Mouse (Mus musculus): ENCODE measurements around the gene Dpp4.

Gene Dpp4

DNA sequence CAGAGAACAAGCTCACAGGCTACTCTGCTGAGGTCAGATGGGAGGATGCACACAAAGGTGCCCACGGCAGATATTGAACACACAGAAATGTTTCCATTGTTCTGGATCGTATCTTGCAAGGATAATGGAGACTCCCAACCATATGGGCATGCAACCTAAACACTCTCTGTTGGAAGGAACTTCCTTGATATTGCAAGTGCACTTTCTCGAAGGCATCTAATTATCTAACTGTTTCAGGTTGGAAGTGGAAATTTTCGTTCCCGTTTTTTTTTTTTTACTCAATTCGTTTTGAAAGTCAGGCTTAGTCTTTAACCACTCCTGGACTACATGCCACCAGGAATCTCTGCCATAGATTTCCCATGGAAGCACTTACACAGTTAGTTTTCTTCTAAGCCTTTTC lies 51.2 kb downstream of the Dpp4 start:
- no peak for DNase-seq (ENCODE audit: low spot score in 2 of 2)

DNA sequence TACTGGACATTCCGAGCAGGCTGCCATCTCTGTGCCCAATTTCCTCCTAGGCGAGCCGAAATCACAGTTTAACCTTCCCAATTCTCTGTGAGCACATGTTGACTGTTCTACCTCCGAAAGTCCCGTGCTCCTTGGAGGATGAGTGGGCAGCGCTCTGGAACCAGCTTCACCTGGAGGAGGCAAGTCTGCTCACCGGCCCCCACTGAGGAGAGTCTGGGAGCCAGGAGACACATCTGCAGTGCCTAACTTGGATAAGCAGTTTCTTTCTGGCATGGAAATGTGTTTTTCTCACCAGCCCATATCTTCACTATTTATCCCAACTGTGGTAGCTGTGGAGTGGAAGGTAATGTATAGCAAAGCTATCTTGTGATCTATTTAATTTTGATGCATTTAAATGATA lies 54.8 kb downstream of the Dpp4 start:
- no peak for DNase-seq (ENCODE audit: low spot score in 2 of 2)

GRCm38 (mm10) chr2:62356606-62357005 lies 55.4 kb downstream of the Dpp4 start:
- DNase-seq (ENCODE audit: low spot score in 2 of 2): no peak

DNA sequence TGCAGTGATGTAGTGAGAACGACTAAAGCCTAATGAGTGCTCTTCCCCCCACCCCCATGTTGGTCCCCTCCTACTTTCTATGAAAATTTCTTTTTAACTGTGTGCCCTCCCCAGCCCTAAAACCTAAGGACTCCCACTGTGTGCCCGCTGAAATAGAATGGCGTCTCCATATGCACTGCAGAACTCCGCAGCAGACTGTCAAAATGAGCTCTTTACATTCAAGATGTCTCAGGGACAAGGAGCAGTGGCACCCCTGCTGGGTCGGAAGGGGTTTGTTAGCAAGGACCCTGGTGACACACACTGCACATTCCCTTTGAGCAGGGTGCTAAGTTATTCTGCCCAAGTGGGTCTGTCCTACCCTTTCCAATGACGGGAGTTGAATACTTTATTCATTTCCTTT lies 56.3 kb downstream of the Dpp4 start:
- no peak for DNase-seq (ENCODE audit: low spot score in 2 of 2)

DNA sequence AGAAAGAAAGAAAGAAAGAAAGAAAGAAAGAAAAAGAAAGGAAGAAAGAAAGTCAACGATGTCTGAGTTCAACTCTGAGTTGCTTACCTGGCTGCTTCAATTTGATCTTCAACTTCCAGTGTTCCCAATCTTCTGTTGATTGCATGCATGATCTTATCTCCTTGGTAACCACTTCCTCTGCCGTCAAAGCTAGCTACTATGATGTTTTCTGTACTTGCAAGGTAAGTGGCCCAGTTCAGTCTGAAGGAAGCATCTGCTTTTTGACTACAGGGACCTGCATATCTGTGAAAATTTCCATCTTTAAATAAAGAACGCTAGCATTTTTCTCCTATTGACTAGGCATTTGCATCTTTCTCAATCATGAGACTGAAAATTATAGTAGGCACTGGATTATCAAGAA lies 60.0 kb downstream of the Dpp4 start:
- DNase-seq (ENCODE audit: low spot score in 2 of 2): no peak

GRCm38 (mm10) chr2:62347762-62348161 lies 64.3 kb downstream of the Dpp4 start:
- DNase-seq (ENCODE audit: low spot score in 2 of 2): no peak

GRCm38 (mm10) chr2:62346771-62347170 lies 65.3 kb downstream of the Dpp4 start:
- no peak for DNase-seq (ENCODE audit: low spot score in 2 of 2)

- DNase-seq (ENCODE audit: low spot score in 2 of 2): no peak
Measured at GRCm38 (mm10) chr2:62344367-62344766, 67.7 kb downstream of the Dpp4 start.

DNA sequence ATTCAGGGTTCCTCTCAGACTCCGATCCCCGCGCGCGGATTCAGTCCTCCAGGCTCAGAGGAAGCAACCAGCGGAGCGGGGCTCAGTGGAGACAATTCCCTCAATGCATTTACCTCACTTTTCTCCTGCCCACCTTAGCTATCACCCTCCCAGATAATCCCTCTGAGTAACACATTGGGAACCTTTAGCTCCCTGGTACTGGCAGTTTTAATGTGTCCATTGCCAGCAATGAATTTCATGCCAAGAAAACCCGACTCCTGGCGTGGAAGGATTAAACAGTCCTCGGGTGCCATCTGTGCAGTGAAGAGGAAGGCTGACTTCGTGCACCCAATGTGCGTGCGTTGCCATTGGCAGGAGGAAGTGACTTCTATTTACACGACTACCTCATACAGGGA lies 70.3 kb downstream of the Dpp4 start:
- DNase-seq (ENCODE audit: low spot score in 2 of 2): no peak

DNA sequence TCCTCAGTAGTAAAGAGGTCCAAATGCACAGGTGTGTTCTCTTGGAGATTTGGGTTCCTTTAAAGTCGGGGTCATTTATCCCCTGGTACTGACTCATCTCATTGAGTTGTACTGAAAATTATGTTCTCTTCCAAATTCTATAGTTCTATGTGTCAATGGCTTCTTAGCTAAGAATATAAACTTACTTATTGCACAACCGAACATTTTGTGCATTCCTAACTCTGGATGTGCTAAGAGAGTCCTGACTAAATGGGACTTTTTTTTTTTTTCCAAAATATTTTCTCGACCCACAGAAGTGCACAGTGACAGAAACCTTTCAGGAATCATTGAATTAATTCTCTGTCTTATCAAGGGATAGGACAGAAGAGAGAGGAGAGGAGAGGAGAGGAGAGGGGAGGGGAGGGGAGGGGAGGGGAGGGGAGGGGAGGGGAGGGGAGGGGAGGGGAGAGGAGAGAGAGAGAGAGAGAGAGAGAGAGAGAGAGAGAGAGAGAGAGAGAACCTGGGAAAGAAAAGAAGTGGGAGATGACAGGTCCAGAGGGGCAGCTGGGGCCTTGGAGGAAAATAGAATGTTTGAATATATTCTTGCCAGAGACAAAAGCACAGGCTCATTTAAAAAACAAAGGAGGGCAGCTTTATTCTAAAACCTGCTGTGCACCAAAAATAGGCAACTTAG lies 70.8 kb downstream of the Dpp4 start:
- no peak for DNase-seq (ENCODE audit: low spot score in 2 of 2)

DNA sequence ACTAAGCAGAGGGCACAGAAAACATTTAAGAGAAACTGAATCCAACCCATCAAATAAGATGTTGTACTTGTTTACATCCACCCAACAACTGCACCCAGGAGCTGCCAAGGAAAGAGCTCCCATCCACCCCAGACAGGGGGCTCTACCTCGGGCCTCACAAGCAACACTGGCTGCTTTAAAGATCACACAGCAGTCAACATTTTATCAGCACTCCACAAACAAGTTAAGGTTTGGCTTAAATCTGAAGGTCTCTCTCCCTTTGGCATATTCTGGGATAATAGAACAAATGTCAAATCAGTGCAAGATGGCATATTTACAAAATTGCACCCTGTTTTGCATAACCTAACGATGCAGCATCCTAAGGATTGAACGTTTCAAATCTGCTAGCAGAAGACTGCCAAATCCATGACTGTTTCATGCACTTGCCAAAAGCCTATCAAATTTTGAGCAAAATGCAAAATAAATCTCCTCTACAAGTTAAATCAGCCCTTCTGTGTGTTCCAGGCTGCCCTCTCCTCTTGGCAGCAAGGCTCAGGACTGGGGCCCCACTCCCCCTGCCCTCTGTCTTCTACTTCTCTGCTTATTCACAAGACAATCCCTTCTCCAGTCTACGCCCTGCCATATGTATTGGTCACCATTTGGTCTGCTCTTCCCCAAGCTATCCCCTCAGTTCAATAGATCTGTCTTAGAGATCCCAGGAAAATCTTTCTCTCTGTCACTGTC lies 72.6 kb downstream of the Dpp4 start:
- DNase-seq (ENCODE audit: low spot score in 2 of 2): no peak

GRCm38 (mm10) chr2:62337086-62337485 lies 74.9 kb downstream of the Dpp4 start:
- no peak for DNase-seq (ENCODE audit: low spot score in 2 of 2)

DNA sequence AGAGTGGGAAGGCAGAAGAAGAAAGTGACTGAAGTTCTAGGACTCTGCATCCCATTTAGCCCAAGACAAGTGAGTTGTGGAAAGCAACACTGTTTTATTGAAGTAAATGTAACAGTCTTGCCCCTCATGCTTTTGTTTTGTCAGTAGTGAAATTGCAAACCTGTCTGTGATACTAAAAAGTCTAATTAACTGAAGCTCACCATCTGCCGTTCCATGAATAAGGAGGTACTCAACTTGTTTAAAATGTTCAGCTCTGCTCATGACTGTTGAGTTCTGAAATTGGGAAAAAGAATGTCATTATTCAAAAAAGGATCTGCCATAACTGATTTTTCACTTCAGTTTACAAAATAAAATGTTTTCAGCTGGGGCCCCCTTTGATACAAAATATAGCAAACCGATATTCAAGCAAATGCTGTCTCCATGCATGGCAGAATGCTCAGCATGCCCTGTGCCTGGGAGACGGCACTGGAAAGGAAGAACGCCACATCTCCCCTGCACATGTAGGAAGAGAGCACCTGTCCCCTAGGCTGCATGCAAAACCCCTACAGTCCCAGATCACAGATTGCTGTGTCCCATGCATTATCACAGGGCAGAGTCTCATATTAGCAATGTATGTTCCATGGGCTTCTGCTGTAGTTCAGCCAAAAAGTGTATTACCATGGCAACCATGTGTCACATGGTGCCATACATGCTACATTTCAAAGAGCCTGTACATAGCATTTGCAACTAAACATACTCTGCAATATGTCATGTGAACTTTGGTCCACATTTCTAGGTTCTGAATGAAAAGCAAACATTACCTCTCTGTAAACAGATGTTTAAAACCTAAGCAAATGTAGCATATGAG lies 77.4 kb downstream of the Dpp4 start:
- DNase-seq (ENCODE audit: low spot score in 2 of 2): no peak

- DNase-seq (ENCODE audit: low spot score in 2 of 2): no peak
Measured at GRCm38 (mm10) chr2:62332465-62332864, 79.6 kb downstream of the Dpp4 start.

DNA sequence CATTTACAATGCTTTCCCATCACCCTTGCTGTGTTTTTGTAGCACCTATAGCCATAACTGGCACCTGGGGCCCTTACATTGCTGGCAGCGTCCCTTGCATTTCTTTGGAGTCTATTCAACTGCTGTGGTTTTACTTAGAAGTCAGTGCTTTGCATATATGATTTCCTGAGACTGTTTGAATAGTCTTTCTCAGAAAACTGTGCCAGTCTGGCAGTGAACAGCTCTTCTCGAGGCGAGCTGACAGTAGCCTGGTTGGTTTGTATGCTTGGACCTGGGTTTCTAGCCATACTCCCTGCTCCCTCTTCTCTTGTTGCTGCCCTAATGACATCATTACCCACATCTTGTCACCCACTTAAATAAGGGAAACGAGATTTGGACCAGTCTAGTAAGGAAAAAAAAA lies 80.1 kb downstream of the Dpp4 start:
- no peak for DNase-seq (ENCODE audit: low spot score in 2 of 2)

- DNase-seq (ENCODE audit: low spot score in 2 of 2): no peak
Measured at GRCm38 (mm10) chr2:62325388-62325787, 86.6 kb downstream of the Dpp4 start.

- DNase-seq (ENCODE audit: low spot score in 2 of 2): no peak
Measured at GRCm38 (mm10) chr2:62323078-62323637, 88.9 kb downstream of the Dpp4 start.

DNA sequence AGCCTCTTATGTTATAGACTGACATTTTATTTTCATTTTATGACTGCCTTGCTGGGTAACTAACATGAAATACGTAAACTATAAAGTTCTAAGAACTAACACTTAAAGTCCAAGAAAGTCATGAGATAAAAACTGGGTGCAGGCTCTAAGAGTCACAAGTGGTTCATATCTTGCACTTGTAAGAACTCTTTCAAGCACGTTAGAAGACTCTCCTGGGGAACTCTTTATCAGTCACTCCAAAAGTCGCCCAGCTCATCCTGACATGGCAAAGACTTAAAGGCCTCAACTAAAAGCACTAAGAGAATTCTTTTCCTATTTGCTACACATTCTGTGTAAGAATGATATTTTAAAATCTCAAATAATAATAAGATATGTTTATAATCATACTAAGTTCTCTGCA lies 92.5 kb downstream of the Dpp4 start:
- DNase-seq (ENCODE audit: low spot score in 2 of 2): no peak

- DNase-seq (ENCODE audit: low spot score in 2 of 2): no peak
Measured at GRCm38 (mm10) chr2:62316930-62317329, 95.1 kb downstream of the Dpp4 start.

- no peak for DNase-seq (ENCODE audit: low spot score in 2 of 2)
Measured at GRCm38 (mm10) chr2:62307477-62307876, 104.6 kb downstream of the Dpp4 start.

DNA sequence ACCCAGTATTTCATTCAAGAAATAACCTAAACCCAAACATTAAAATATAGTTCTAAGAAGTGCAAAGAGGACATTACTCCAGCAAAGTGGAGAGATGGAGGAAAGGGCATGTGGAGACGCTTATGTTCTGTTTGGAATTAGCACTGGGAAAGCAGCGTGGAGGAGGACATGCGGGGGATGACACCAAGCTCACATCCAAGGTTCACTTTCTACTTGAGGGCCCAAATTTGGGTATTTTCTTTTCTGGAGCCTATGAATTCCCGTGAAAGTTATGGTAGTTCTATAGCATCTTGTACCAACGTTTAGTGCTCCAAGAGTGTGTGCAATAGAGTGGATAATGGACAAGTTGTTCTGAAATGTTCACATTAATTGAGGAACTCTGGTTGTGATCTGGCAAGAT lies 105.1 kb downstream of the Dpp4 start:
- no peak for DNase-seq (ENCODE audit: low spot score in 2 of 2)

- no peak for DNase-seq (ENCODE audit: low spot score in 2 of 2)
Measured at GRCm38 (mm10) chr2:62301716-62302115, 110.3 kb downstream of the Dpp4 start.
